Mouse (Mus musculus) urinary bladder, postnatal 4 days (tissue): ENCODE data around the gene B3gnt2.

Experiments used
- DNase-seq, 2 experiments: peaks; one replicate each; pipeline ENCODE4 v3.0.0; 2021 to 2022; ENCODE audit warnings: low spot score in 2 of 2

The B3gnt2 gene

DNA sequence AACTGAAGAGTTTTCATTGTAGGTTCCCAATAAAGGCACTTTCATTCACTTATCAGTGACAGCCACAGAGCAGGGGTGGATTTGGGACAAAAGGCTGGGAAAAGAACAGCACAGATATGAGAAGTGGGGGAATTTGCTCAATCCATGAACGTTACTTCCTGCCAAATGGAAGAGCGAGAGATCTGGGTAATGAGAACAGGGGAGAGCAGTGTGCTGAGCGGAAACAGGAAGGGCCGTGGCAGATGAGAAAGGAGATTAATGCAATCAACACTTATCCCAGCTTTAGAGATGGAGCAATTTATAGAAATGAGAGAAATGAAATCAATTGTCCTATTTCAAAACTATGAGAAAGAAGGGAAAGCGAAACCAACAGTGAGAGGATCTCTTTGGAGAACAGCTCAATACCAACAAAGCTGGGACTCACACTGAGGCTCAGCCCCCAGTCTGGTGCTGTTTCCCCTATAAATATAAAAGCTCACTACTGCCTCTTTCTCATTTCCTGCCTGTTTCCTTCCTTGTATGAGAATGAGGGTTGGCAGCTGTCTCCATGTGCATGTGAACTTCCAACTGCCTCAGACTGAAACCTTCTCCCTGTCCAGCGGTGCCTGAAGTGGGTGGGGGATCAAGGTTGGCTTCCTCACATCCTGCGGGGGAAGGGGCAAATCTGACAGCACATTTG is 11.0 kb upstream of the B3gnt2 start:
- DNase-seq = no peak

DNA sequence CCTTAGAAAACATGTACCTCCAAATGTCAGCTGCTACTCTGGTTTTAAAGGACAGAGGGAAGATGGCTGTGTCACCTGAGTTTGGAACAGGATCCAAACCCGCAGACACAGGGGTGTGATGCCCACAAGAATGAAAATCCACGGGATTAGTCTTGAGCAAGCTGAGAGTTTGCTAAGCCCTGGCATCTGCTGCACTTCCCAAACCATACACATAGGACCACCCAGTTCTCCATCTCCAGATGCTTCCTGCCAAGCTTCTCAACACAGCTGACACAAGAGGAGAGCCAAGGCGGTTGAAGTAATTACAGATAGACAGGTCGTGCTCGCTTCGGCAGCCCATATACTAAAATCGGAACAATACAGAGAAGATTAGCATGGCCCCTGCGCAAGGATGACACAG is 7.8 kb upstream of the B3gnt2 start:
- no peak for DNase-seq

DNA sequence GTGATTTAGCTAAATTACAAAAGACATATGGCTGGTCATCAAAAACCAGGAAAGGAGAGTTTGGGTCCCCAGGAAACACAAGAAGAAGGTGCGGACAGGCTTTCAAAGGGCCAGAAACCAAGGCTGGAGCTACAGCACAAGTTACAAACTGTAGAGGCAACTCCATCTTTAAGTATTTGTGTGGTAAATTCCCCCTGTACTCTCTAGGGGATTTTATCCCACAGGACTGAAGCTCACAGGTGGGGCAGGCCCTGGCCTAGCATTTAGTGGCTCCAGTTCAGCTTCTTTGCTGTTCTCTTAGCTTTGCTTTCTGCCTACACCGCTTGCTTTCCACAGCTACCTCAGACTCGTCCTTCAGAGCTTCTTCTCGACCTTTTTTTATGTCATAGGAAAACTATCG is 6.9 kb upstream of the B3gnt2 start:
- DNase-seq = no peak

DNA sequence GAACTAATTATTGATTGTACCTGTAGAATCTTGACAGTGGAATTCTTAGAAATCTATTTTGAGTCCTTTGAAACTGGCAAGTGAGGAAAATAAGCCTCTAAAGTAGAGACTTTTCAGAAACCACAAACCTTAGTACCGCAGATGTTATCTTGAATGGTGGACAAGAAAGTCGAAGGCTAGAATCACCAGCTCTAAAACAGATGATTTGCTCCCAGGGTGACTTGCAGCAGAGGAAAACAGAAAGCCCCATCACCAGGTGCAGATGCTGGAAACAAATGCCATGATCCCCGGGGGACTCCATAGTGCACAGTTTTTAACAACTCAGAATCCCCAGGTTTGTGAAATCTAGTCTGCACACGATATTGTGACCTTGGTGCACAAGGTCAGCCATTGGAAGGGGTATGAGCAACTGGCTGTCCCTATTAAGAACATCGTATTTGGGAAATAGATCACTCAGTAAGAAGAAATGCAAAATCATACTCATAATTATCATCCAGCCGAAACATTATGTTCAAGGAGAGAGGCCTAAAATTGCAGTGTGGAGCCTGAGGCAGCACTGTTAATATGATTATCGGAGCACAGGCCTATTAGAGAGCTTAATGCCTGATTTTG is 5.0 kb upstream of the B3gnt2 start:
- DNase-seq = no peak

DNA sequence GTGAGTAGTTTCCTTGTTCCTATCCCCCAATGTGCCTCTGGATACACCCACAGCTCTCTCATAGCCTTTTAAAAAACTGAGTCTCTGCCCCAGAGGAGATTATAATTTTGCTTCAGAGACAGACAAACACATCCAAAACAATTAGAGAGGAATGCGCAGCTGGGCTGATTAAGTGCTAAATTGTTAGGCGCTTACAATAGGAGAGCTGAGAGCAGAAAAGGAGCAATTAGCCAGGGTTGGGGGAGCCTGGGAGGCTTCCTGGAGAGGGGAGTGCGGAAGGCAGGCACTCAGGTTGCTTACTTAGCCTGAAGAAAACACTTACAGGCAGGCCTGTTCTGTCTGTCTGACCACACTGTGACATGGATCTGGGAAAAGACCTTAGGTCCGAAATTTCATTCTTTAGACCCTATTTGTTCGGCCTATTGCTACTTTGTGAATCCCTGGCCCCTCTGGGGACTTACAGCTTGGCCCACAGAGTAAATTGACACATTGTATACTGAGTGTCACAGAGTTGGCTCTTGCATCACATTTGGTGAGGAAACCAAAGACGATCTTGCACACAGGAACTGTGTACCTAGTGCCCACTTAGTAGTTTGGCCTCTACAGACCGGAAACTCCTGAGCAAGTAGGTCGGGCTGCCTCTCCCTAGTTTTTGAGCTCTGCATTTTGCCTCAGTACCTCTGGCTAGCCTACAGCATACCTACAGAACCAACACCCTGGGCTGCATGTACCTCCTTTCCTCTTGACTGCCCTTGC is 3.7 kb upstream of the B3gnt2 start:
- DNase-seq = no peak

DNA sequence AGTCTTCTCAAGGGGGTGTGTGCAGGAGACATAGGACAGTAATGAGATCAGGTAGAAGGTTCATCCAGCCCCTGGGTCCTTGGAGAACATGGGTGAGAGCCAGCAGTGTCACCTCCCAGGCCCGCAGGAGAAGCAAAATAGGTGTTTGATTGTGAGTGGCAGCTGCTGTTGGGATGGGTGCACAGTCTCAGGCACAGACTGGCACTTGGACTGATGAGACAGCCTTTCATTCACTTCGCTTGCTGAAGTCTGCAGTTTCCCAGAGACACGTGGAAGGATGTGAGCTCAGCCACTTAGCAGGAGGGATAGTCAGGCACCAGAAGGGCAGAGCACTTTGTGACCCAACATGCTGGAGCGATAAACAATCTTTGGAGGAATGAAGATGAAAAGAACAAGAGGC is 2.8 kb upstream of the B3gnt2 start:
- no peak for DNase-seq

DNA sequence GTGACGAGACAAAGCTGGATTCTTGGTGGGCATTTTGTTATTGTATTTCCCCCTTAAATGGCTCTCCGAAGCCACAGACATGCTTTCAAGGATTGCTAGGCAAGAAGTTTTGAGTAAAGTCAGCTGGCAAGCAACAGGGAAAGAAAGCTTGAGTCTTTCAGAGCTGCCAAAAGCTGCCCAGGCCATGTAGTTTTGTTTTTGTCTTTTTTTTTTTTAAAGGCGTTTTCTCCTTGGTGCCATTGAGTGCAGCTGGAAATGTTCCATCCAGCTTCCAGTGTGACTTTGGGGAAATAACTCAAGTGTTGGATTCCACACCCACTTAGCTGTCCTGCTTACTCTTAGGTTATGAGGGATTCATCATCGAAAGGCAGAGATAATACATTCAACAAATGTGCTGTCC is 554 bp upstream of the B3gnt2 start:
- DNase-seq = no peak

DNA sequence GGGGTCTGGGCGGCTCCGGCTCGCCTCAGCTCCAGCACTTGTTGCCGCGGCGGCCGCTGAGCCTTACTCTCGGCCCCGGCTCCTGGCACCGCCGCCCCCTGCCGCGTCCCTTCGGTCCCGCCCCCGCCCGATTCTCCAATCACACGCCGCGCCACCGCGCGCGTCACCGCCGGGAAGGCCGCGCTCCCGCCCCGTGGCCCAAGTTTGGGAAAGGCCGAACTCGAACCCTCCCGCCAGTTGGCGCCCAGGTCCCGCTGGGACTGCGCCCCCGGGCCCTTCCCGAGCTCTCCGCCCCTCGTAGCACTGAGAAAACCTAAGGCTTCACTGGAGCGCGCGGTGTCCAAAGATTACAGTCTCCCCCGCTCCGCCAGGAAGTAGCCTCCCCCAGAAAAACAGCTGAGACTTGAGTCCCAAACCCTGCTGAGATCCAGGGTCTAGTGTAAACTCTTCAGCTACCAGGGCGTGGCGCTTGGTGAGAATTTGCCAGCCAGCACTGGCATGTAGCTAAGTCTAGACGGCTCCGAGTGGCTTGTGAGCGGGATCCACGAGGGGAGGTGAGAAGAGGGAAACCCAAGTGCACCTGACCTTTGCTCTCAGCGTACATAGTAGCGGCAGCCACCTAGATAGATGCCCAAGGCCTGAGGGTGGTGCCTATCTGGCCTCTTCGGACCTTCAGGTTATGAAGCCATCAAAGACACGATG is 977 bp downstream of the B3gnt2 start:
- peak; percentile 85 to 88 for DNase-seq

DNA sequence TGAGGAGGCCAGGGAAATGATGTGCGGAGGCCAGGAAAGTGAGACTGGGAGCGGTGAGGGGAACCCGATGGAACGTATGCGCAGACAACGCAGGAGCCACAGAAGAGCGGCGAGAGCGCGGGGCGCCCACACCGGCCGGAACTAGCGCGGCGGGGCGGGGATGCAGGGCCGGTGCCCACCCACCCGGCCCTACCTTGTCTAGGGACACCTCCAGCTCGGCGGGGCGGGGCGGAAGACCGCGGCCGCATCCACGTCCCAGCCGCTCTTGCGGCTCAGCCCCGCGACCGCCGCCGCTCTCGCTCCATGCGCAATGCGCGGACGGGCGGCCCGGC is 1.5 kb downstream of the B3gnt2 start:
- DNase-seq = no peak

DNA sequence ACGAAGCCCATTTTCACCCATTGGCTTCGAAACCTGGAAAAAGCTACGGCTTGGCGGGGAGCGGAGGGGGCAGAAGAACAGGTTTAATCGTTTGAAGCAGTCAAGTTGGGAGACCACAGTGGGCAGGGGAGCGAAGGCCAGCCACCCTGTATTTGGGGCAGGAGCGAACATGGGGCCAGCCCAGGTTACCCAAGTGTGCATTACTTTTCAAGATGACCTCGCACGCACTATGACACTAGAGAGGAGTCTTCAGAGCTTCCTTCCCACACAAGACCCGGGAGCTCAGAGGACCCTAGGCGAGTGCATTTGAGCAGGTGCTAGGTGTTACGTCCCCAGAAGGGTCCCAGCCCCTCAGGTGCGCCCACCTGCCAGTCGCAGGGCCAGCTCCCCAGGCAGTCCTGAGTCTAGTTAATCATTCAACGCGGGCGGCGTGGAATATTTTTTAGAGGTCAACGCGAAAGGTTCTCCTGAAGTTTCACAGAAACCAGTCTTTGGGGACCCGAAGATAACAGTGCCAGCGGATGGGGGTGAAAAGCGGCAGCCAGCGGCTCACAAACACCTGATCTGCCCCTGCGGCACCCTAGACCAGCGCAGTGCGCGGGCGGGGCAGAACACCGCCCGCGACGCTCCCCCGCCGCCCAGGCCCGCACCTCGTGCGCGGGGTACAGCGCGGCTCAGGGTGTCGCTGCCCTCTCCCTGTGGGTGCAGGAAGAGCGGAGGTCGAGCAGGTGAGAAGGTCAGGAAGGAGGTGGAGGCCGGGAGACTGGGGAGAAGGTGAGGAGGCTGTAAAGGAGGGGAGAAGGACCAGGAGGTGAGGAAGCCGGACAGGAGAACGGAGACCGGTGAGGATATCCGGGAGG is 2.1 kb downstream of the B3gnt2 start:
- no peak for DNase-seq

DNA sequence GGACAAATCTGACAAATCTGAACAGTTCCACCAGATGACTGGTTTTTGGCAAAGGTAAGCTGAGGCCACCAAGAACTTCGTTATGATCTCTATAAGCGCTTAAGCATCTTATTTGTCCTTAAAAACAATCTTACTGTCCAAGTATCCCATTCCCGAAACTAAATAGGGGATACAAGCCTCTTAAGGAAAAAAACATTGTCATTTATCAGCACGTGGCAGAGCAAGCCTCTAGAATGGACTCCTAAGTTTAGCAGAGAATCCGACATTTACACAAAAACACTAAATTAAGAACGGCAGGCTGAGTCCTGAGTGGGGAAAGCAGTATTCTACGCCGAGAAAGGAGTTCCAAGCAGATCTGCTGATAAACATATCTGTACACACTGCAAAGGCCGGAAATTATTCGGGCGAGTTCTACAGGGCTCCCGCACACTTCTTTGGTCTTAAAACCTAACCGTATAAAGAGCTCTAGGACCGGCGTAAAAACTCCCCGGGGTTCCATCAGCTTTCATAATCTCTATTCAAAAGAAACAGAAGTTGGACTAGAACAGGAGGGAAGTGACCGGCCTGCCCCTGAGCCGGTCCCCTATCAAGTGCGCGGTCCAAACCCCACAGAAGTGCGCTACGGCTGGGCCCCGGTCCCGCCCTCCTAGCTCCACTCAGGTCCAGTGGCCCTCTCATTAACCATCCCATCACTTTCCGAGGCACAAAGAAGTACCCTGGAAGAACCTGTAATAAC is 2.9 kb downstream of the B3gnt2 start:
- DNase-seq = no peak

DNA sequence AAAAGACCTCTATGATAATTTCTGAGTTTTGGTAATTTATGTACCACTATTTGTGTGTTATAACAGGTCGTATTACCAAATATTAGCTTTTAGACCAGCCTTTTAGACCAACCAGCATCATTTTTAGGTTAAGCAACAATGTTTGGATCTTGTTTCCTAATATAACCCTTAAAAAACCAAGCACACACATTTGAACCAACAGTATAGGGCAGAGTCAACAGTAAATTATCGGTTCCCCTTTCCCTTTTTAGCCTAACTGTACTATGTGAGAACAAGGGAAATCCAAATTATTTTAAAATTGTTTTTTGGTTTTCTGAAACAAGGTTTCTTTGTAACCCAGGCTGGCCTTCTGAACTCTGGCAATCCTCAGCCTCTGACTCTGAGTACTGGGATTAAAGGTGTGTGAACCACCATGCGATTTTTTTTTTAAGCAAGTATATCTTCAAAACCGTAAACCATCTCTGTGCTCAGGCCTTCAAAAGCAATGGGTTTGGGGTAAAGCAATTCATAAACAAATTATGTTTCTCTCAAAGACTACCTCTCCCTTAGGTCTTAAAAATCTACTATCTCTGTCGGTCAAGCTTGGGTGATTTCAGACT is 3.6 kb downstream of the B3gnt2 start:
- no peak for DNase-seq

DNA sequence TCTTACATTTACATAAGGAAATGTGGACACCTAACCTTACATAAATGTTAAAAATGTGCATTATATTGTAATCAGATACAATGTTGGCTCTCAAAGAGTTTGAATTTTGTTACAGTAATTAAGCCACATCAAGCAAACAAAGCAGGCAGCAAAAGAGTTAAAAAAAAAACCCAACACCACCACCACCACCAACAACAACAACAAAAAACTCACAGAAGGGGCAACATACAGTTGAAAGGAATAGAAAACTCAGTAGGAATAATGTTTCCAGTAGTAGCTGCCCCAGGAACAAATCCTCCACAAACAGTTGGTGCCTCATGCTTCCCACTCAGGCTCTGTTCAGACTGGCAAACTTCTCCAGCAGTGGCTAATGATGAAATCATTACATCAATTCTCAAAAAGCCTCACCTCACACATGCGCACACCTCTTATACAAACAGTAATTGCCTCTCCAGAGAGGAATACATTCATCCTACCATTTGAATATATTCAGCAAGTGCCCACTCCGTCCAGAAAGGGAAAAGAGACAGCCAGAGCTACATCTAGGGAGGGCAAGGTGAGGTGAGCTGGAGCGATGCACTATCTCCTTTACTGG is 4.3 kb downstream of the B3gnt2 start:
- DNase-seq = no peak

DNA sequence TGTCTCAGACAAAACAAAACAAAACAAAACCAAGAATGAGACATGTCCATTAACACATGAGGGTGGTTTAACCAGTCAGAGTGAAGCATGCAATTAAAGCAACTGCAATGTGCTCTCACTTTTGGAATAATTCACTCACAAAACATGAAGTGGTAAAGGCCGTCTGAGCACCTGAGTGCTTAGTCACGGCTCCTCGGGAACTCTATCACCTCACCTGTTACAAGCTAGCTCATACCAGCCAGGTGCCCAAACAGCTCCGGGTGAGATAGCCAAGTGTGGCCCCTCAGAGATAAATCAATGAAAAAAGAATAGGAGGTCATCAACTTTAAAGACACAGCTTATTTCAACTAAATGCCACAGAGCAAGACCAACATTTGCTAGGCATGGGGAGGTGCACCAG is 6.2 kb downstream of the B3gnt2 start:
- DNase-seq = no peak

DNA sequence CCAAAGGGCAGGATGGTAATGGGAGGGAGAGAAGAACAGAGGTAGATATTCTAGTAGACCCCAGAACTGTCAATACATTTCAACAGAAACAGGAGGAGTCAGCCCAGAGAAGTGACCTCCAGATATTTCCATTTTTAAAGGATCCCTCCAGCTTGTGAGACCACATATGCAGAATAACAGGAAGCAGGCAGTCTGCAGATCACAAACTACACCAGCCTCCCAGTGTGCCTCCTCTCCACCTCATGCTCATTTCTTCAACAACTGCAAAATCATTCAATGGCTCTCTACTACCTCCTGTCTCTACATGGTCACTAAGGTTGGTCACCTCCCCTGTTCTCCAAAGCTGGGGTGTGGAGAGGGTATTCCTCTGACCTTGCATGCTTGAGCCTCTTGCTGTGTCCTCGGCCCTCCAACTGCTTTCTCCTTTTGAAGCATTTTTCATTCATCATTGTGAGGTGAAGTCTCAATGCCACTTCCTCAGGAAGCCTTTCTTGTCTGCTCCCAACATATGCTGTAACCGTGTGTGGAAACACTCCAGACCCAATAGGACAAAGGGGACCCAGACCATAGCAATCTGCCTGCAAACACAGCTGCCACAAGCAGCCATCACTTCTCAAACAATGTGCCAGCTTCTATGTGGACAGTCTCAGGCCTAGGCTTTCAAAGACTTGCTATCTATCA is 7.1 kb downstream of the B3gnt2 start:
- no peak for DNase-seq

DNA sequence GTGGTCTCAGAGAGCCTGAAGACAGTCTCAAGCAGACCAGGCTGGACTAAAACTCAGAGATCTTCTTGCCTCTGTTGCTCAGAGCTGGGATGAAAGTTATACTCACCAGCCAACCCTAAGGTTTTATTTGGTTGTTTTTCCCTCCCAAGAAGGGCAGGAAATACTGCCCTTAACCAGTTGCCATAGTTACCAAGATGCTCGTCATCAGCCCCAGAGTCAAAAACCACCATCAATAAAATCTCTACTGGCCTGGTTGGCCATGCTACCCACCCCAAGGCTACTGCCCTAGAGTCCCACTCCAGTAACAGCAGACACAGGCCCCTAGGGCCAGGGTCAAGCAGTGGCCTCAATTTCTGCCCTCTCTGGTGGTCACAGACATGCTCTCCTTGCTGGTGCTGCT is 8.3 kb downstream of the B3gnt2 start:
- DNase-seq = no peak

DNA sequence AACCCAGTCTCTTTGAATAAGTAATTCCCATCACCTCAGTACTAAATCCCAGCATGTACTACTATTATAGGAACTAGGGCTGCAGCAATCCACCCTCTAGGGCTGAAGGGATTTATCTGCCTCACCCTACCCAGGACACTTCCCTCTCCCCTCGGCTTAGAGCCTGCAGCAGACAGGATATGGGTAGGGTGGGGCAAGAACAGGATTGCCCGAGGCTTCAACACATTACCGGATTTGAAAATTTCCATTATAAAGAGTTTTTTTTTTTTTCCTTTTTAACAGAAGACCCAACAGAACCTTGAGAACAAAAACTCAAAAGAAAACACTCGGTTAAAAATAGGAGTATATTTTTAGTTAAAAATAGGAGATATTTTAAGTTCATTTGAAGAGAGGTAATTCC is 9.3 kb downstream of the B3gnt2 start:
- DNase-seq = no peak

DNA sequence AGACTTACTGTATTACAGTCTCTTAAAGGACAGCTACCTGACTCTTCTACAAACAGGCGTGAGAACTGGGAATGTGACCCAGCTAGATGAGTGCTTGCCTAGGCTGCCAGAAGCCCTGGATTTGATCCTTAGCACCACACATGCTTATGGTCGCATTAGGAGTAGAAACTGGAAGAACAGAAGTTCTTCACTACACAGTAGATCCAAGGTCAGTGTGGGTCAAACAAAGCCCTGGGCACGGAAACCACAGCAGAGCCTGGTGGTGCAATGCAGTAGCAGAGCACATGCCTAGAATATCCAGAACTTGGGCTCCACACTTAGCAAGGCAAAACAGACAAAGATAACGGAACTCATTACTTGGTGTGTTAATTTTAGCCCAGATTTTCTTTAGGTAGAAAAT is 10.7 kb downstream of the B3gnt2 start:
- no peak for DNase-seq

DNA sequence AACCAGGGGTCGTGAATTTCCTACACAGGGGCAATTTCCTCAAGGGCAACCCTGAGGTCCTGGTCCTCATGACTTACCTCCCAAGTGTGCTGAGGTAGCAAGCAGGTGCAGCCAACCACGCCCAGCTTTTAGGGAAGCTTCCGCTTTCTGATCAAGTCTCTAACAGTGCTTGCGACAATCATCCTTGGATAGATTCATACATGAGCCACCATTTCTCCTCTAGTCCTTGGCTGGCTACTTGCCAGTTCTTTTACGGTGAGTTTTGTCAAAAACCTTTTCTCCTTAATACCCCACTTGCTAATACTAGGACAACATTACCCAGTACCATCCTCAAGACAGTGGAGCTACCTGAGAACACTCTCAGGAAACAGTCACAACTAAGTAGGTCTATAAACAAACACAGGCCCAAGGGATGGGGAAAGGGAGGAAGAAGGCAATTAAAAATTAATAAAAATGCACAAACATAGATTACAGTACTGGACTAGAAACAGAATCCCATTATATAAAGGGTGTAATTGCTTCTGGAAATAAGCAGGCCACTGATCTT is 12.0 kb downstream of the B3gnt2 start:
- no peak for DNase-seq
